Mouse (Mus musculus) forebrain, embryonic 16.5 days (tissue): ENCODE measurements at regions not wholly inside any gene's neighbourhood (a gene's known extent, or its start where the extent isn't known, plus 50 kb on each side); places are given as distances from the start of the nearest gene placed in this dataset.

Source experiments
- ATAC-seq: fragments of 200-750 bp; cut with Nextera tagmentation; 2 replicates; pipeline ENCODE4 v1.8.0; 2017; ENCODE audit warnings: mild to moderate bottlenecking, moderate library complexity
- H3K27ac ChIP-seq: fragments of 300-500 bp; sonication (generic); 2 replicates; pipeline ENCODE4 v1.5.1; 2014; ENCODE audit warnings: low read length, control low read depth
- H3K27me3 ChIP-seq: fragments of 300-500 bp; sonication (generic); replicated peaks from 2 replicates; pipeline ENCODE4 v1.6.1; 2014; ENCODE audit warnings: low read length; ENCODE audit not compliant: control insufficient read depth, insufficient read depth
- H3K36me3 ChIP-seq: fragments of 300-500 bp; sonication (generic); 2 replicates; pipeline ENCODE4 v1.6.1; 2014; ENCODE audit not compliant: control insufficient read depth, insufficient read depth
- H3K4me1 ChIP-seq: fragments of 300-500 bp; sonication (generic); replicated peaks from 2 replicates; pipeline ENCODE4 v1.6.1; 2014; ENCODE audit warnings: low read length; ENCODE audit not compliant: control insufficient read depth, insufficient read depth
- H3K4me2 ChIP-seq: fragments of 300-500 bp; sonication (generic); 2 replicates; pipeline ENCODE4 v1.6.1; 2014; ENCODE audit warnings: mild to moderate bottlenecking, low read length, control low read depth
- H3K4me3 ChIP-seq: fragments of 300-500 bp; sonication (generic); replicated peaks from 2 replicates; pipeline ENCODE4 v1.5.1; 2014; ENCODE audit warnings: mild to moderate bottlenecking, low read length, control low read depth
- H3K9ac ChIP-seq: fragments of 300-500 bp; sonication (generic); replicated peaks from 2 replicates; pipeline ENCODE4 v1.6.1; 2014; ENCODE audit warnings: low read depth, low read length, control low read depth
- H3K9me3 ChIP-seq: fragments of 300-500 bp; sonication (generic); 2 replicates; pipeline ENCODE4 v1.6.1; 2016; ENCODE audit warnings: low read length; ENCODE audit not compliant: control insufficient read depth
- WGBS: fragments of 180-500 bp; shearing (Covaris S2); extraction: QIAGEN DNeasy Blood & Tissue Kit; methylation state at CpG from one replicate; pipeline ENCODE4 v1.1.7; 2014; 5-methylcytosine and 5-hydroxymethylcytosine counted together

- Histone ChIP-seq H3K9ac (no peak overlapping the region), H3K4me3 (no peak overlapping the region), H3K9me3 (no peaks in the 10 kb centered on the region), H3K4me2 (no peak overlapping the region), H3K4me1 (no peaks in the 10 kb centered on the region), H3K36me3 (no peaks in the 10 kb centered on the region), H3K27me3 (no peaks in the 10 kb centered on the region), H3K27ac (no peak overlapping the region)
- 55% methylated on average over 4 of the region's 4 CpGs for WGBS
- no peak for ATAC-seq
Observed at GRCm38 (mm10) chr11:8212714-8213113, 451.6 kb downstream of the Tns3 start.

- WGBS = 89% methylated on average over 2 of the region's 2 CpGs
- Histone ChIP-seq H3K27ac (no peak overlapping the region), H3K36me3 (no peaks in the 10 kb centered on the region), H3K4me2 (no peak overlapping the region), H3K4me3 (no peak overlapping the region), H3K27me3 (no peaks in the 10 kb centered on the region), H3K9me3 (no peaks in the 10 kb centered on the region), H3K4me1 (no peaks in the 10 kb centered on the region), H3K9ac (no peak overlapping the region)
- no peak for ATAC-seq
Observed at GRCm38 (mm10) chr11:8209041-8209440, 455.3 kb downstream of the Tns3 start.

GRCm38 (mm10) chr11:8199293-8199692 is 465.0 kb downstream of the Tns3 start:
- Histone ChIP-seq H3K36me3 (no peaks in the 10 kb centered on the region), H3K27me3 (no peaks in the 10 kb centered on the region), H3K9ac (no peak overlapping the region), H3K27ac (no peak overlapping the region), H3K4me3 (no peak overlapping the region), H3K9me3 (no peaks in the 10 kb centered on the region), H3K4me2 (no peak overlapping the region), H3K4me1 (no peaks in the 10 kb centered on the region)
- 80% methylated on average over 8 of the region's 8 CpGs for WGBS
- no peak for ATAC-seq
